Comparison of ENCODE assay signal across 8 mouse cellular contexts in the genomic region with DNA sequence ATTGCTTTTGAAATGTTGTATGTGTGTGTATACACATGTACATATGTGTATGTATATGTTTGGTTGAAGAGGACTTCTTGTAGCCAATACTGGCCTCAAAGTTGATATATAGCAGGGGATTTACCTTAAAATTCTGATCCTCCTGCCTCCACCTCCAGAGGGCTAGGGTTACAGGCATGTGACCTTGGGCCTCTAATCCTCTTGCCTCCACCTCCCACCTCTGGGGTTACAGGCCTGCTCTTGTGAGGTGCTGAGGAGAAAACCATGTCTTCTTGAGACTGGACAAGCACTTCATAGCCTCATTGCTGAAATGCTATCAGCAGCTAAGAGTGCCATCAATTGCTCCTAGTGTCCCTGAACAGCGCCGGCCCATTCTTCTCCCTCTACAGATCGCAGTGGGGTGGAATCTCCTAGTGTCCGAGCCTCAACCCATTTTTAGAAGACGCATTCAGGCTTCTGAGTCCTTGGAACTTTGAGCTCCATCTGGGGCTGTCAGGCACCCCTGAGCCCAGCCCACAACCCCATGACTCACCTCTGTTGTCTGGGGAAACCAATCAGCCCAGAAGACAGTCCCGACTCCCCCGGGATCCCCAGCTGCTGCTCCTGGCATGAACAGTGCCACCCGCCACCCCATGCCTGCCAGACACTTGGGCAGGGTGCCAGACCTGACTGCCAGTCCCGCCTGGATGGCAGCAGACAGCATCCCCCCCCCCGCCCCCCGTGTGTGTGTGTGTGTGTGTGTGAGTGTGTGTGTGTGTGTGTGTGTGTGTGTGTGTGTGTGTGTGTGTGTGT. TPM values are rescaled to one million over a fixed set of nuclear protein-coding genes. Genes with fewer than 3 reads are reported as not detected.
A peak's percentile ranks its signal among the peaks of the same experiment; 100 is the strongest.
DNase-seq lines count a peak whose midpoint lies in the region; ATAC-seq lines count a peak whose summit lies in the region.

No protein-coding gene starts in this region.

- peak; percentile 55 for DNase-seq in CD4-positive, CD25-positive, alpha-beta regulatory T cell, adult 2 months (ENCODE audit: low read depth, low spot score)
- DNase-seq in frontal cortex, adult 2 months (ENCODE audit: extremely low spot score in 1 of 2, low spot score in 1 of 2), result peak; percentile 77 to 87
- DNase-seq in heart, postnatal 36 days, result peak; percentile 68 to 73
- DNase-seq in layer of hippocampus, adult 18-20 months (ENCODE audit: low spot score in 2 of 2), result peak; percentile 85 to 88
- DNase-seq in lung, postnatal 25 days (ENCODE audit: low spot score), result peak; percentile 36
- DNase-seq in right cerebral cortex, adult 2 months (ENCODE audit: low spot score in 2 of 2), result peak; percentile 85 to 86
- no peak for DNase-seq in spleen, postnatal 14 days (ENCODE audit: low spot score in 2 of 2)

- intact Hi-C loops in heart, postnatal 36 days (cut with DNase I), result no loop called here

- ATAC-seq in cerebellum, adult (ENCODE audit: insufficient number of reproducible peaks, low FRiP score, low TSS enrichment), result peak; percentile 70

RNA-seq across cellular contexts. Expression of a gene that starts 30.6 kb away (rescaled TPM):
- 40.4 and 57.2 TPM in 2 replicates for polyA plus RNA-seq in frontal cortex, adult 2 months (2012; rRNA removed)
- 10 to 100 TPM; 27.1 to 27.4 TPM for total RNA-seq in heart, postnatal 36 days (2021)
- total RNA-seq in layer of hippocampus, adult 18-20 months (2021), result 10 to 100 TPM; 22.6 to 23.8 TPM

Comparison
In these comparisons a context has a peak if more than half of its experiments do, and no peak if none do; other contexts are left out.
1. DNase-seq: peak in CD4-positive, CD25-positive, alpha-beta regulatory T cell, adult 2 months (single experiment), frontal cortex, adult 2 months (2 of 2), heart, postnatal 36 days (2 of 2), layer of hippocampus, adult 18-20 months (2 of 2), lung, postnatal 25 days (single experiment) and right cerebral cortex, adult 2 months (2 of 2); none in spleen, postnatal 14 days (0 of 2).